Mouse (Mus musculus): Measurements from ENCODE around the gene Hdac7.
A peak's percentile ranks its signal among the peaks of the same experiment; 100 is the strongest.

The Hdac7 gene

GRCm38 (mm10) chr15:97766594-97767279 is 77.6 kb downstream of the Hdac7 start:
- no peak for DNase-seq (ENCODE audit: low read depth)

- DNase-seq (ENCODE audit: low read depth) = no peak
These were observed 78.1 kb downstream of the Hdac7 start for GRCm38 (mm10) chr15:97766194-97766593.

- no peak for DNase-seq (ENCODE audit: low read depth)
These were observed 79.1 kb downstream of the Hdac7 start for GRCm38 (mm10) chr15:97765090-97765794.

- no peak for DNase-seq (ENCODE audit: low read depth)
These were observed 79.8 kb downstream of the Hdac7 start for GRCm38 (mm10) chr15:97764532-97764931.

- no peak for DNase-seq (ENCODE audit: low read depth)
These were observed 80.8 kb downstream of the Hdac7 start for GRCm38 (mm10) chr15:97763256-97764049.

GRCm38 (mm10) chr15:97762733-97763132 is 81.6 kb downstream of the Hdac7 start:
- no peak for DNase-seq (ENCODE audit: low read depth)

- no peak for DNase-seq (ENCODE audit: low read depth)
These were observed 82.9 kb downstream of the Hdac7 start for GRCm38 (mm10) chr15:97761438-97761837.

GRCm38 (mm10) chr15:97760952-97761351 is 83.3 kb downstream of the Hdac7 start:
- no peak for DNase-seq (ENCODE audit: low read depth)

- DNase-seq (ENCODE audit: low read depth) = no peak
These were observed 84.3 kb downstream of the Hdac7 start for GRCm38 (mm10) chr15:97760006-97760405.

- DNase-seq (ENCODE audit: low read depth) = no peak
These were observed 88.9 kb downstream of the Hdac7 start for GRCm38 (mm10) chr15:97755361-97755760.

- no peak for DNase-seq (ENCODE audit: low read depth)
These were observed 89.8 kb downstream of the Hdac7 start for GRCm38 (mm10) chr15:97754476-97754875.

- no peak for DNase-seq (ENCODE audit: low read depth)
These were observed 91.8 kb downstream of the Hdac7 start for GRCm38 (mm10) chr15:97752491-97752890.

GRCm38 (mm10) chr15:97751676-97752075 is 92.6 kb downstream of the Hdac7 start:
- DNase-seq (ENCODE audit: low read depth) = no peak

GRCm38 (mm10) chr15:97750697-97751096 is 93.6 kb downstream of the Hdac7 start:
- DNase-seq (ENCODE audit: low read depth) = peak; percentile 56

GRCm38 (mm10) chr15:97749841-97750240 is 94.5 kb downstream of the Hdac7 start:
- DNase-seq (ENCODE audit: low read depth) = no peak

GRCm38 (mm10) chr15:97749397-97749796 is 94.9 kb downstream of the Hdac7 start:
- no peak for DNase-seq (ENCODE audit: low read depth)

GRCm38 (mm10) chr15:97748964-97749363 is 95.3 kb downstream of the Hdac7 start:
- DNase-seq (ENCODE audit: low read depth) = no peak

- DNase-seq (ENCODE audit: low read depth) = no peak
These were observed 96.0 kb downstream of the Hdac7 start for GRCm38 (mm10) chr15:97748309-97748708.

GRCm38 (mm10) chr15:97747486-97747885 is 96.8 kb downstream of the Hdac7 start:
- DNase-seq (ENCODE audit: low read depth) = no peak

- no peak for DNase-seq (ENCODE audit: low read depth)
These were observed 97.6 kb downstream of the Hdac7 start for GRCm38 (mm10) chr15:97746748-97747147.

GRCm38 (mm10) chr15:97746278-97746677 is 98.0 kb downstream of the Hdac7 start:
- no peak for DNase-seq (ENCODE audit: low read depth)

GRCm38 (mm10) chr15:97745331-97745730 is 99.0 kb downstream of the Hdac7 start:
- DNase-seq (ENCODE audit: low read depth) = no peak

GRCm38 (mm10) chr15:97744930-97745329 is 99.4 kb downstream of the Hdac7 start:
- DNase-seq (ENCODE audit: low read depth) = peak; percentile 37

Measured in c-Kit-positive CD71-negative TER-119-negative erythroid progenitor cells, embryonic 14.5 days (primary cell).